Mouse (Mus musculus) heart, embryonic 14.5 days (tissue): ENCODE measurements around the gene Hs6st1. TPM values are rescaled to one million over a fixed set of nuclear protein-coding genes. Genes with fewer than 3 reads are reported as not detected.

Experiments used
- ATAC-seq: fragments of 200-750 bp; cut with Nextera tagmentation; 2 replicates; pipeline ENCODE4 v1.8.0; 2017; ENCODE audit warnings: low read depth, moderate TSS enrichment; ENCODE audit not compliant: insufficient number of reproducible peaks, insufficient read depth, low FRiP score
- H3K27ac ChIP-seq, 2 experiments: fragments of 200-500 bp in 1 of 2; fragments of 300-500 bp in 1 of 2; sonication (generic) in 1 of 2; replicated peaks in 1 of 2; 2 replicates each; pipeline ENCODE4 v1.5.1; 2012 to 2014; ENCODE audit warnings: low read depth in 2 of 2, low read length in 2 of 2, control low read depth in 1 of 2, mild to moderate bottlenecking in 1 of 2, mixed read lengths in 1 of 2; ENCODE audit not compliant: control insufficient read depth in 1 of 2, insufficient read depth in 1 of 2
- H3K27me3 ChIP-seq: fragments of 300-500 bp; sonication (generic); 2 replicates; pipeline ENCODE4 v1.6.1; 2014; ENCODE audit warnings: mild to moderate bottlenecking, low read length, control low read depth; ENCODE audit not compliant: control insufficient read depth, insufficient read depth
- H3K36me3 ChIP-seq: fragments of 300-500 bp; sonication (generic); 2 replicates; pipeline ENCODE4 v1.6.1; 2014; ENCODE audit warnings: mild to moderate bottlenecking, control low read depth, low read length, mixed read lengths; ENCODE audit not compliant: control insufficient read depth, insufficient read depth
- H3K4me1 ChIP-seq, 2 experiments: fragments of 200-500 bp in 1 of 2; fragments of 300-500 bp in 1 of 2; sonication (generic) in 1 of 2; 2 replicates each; pipeline ENCODE4 v1.6.1; 2012 to 2014; ENCODE audit warnings: low read length in 2 of 2, control low read depth in 1 of 2, mixed read lengths in 1 of 2; ENCODE audit not compliant: control insufficient read depth in 2 of 2, insufficient read depth in 2 of 2
- H3K4me2 ChIP-seq: fragments of 300-500 bp; sonication (generic); 2 replicates; pipeline ENCODE4 v1.6.1; 2014; ENCODE audit warnings: mild to moderate bottlenecking, low read length
- H3K4me3 ChIP-seq, 2 experiments: fragments of 200-500 bp in 1 of 2; fragments of 300-500 bp in 1 of 2; sonication (generic) in 1 of 2; 2 replicates each; pipeline ENCODE4 v1.5.1; 2012 to 2014; ENCODE audit warnings: low read length in 2 of 2, mild to moderate bottlenecking in 2 of 2, control low read depth in 1 of 2, low read depth in 1 of 2, moderate library complexity in 1 of 2; ENCODE audit not compliant: control insufficient read depth in 1 of 2, insufficient read depth in 1 of 2
- H3K9ac ChIP-seq: fragments of 300-500 bp; sonication (generic); 2 replicates; pipeline ENCODE4 v1.6.1; 2014; ENCODE audit warnings: mild to moderate bottlenecking, low read length
- H3K9me3 ChIP-seq: fragments of 300-500 bp; sonication (generic); 2 replicates; pipeline ENCODE4 v1.6.1; 2016; ENCODE audit warnings: low read length, control low read depth; ENCODE audit not compliant: control insufficient read depth
- WGBS: fragments of 180-500 bp; shearing (Covaris S2); extraction: QIAGEN DNeasy Blood & Tissue Kit; methylation state at CpG from one replicate; pipeline ENCODE4 v1.1.7; 2014; 5-methylcytosine and 5-hydroxymethylcytosine counted together
- polyA plus RNA-seq: library from polyadenylated mRNA; unstranded; fragments of >200 nt; fragmentation: Nextera tagmentation; extraction: Ambion mirVana; gene quantifications from 2 replicates; pipeline ENCODE4 v1.2.1, GENCODE M21; 2014

Gene Hs6st1
- polyA plus RNA-seq, 1 experiment from 2014 or later = 15.5 TPM

DNA sequence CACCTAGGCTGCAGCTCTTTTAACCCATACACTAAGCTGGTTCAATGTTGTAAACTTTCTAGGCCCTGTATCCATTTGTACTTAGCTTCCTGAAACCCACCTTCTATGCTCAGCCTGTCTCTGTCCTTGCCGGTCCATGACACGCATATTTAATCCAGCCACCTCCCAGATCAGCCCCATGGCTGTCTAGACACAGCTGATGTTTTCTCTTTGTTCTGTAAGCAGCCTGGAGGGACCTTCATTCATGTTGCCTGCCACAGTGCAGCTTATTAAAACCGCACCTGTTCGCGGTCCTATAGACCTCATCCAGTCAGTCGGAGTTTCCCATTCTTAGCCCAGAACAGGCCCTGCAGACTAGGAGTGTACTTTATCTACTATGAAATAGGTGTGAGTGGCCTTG lies 8.9 kb downstream of the Hs6st1 start:
- 88% methylated on average over 6 of the region's 6 CpGs for WGBS
- Histone ChIP-seq H3K9me3 (no peaks in the 10 kb centered on the region), H3K27ac (no peak overlapping the region), H3K27me3 (no peaks in the 10 kb centered on the region), H3K4me3 (no peak overlapping the region), H3K9ac (no peak overlapping the region), H3K4me1 (peaks cover 30 to 50% of the 10 kb centered on the region in 2 experiments), H3K4me2 (no peak overlapping the region), H3K36me3 (peaks cover 21% of the 10 kb centered on the region)
- no peak for ATAC-seq

DNA sequence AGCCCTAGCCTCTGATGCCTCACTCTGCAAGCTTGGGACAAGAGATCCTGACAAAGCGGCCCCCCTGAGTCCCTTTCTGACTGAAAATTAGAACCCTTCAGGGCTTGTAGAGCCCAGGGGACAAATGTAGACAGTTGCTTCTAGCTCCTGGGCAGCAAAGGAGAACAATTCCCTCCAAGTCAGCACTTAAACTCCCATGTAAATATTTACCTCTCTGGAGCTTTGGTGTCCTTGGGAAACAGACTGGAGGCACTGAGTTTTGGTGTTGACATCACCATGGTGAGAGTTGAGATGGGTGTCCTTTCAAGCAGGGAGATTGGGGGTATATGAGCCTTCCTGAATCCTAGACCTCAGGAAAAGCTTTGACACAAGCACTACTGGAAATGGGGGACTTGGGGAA lies 10.1 kb downstream of the Hs6st1 start:
- WGBS = 95% methylated on average over 1 of the region's 1 CpGs
- H3K36me3 ChIP-seq = peaks cover 27% of the 10 kb centered on the region
- H3K9me3 ChIP-seq = no peaks in the 10 kb centered on the region
- H3K4me2 ChIP-seq = no peak overlapping the region
- no peaks in the 10 kb centered on the region for H3K27me3 ChIP-seq
- H3K27ac ChIP-seq = no peak overlapping the region
- H3K9ac ChIP-seq = no peak overlapping the region
- no peak overlapping the region for H3K4me3 ChIP-seq
- peaks cover 24 to 39% of the 10 kb centered on the region in 2 experiments for H3K4me1 ChIP-seq
- ATAC-seq = no peak

DNA sequence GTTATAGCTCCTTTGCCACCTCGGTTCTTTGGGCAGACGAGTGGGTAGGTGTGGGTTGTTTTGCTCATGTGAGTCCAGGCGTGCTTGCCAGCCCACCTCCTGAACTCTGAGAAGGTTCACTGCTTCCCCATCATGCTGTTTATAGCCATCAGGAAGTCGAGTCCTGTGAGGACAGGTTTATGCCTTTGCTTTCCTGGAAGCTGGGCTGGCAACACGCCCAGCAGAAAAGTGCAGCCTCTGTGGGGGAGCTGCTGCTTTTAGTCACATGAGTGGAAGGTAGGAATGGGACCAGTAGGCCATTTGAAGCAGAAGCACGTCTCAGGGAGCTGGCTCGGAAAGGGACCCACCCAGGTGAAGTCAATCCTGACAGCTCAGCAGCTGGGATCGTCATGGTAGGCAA lies 11.5 kb downstream of the Hs6st1 start:
- H3K36me3 ChIP-seq = peaks cover 39% of the 10 kb centered on the region
- WGBS = 36% methylated on average over 8 of the region's 8 CpGs
- H3K9me3 ChIP-seq = no peaks in the 10 kb centered on the region
- ATAC-seq = peak; percentile 55
- H3K4me2 ChIP-seq = no peak overlapping the region
- H3K27me3 ChIP-seq = no peaks in the 10 kb centered on the region
- peak overlapping the region in 1 of 2 experiments; percentile 51; a peak in 2 of 4 replicates for H3K27ac ChIP-seq
- H3K4me3 ChIP-seq = no peak overlapping the region
- H3K9ac ChIP-seq = no peak overlapping the region
- H3K4me1 ChIP-seq = peaks cover 15 to 25% of the 10 kb centered on the region in 2 experiments

DNA sequence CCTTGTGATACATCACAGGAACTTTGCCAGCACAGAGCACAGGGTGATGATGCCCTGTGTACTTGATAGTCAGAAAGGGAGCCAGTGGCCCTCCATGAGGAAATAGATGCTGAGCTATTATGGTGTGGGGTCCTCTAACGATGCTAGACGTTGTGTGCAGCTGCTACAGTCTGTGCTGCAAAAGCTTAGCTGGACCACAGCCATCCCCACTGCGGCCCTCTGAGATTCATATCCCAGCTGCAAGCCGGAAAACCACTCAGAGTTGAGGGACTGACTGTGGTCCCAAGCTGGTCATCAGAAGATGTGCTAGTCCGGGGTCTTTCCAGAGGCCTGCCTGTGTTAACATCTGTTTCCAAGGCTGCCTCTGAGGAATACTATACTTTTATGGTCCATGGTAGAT lies 12.8 kb downstream of the Hs6st1 start:
- Histone ChIP-seq H3K27ac (no peak overlapping the region), H3K4me2 (no peak overlapping the region), H3K9ac (no peak overlapping the region), H3K36me3 (peaks cover 44% of the 10 kb centered on the region), H3K4me3 (no peak overlapping the region), H3K27me3 (no peaks in the 10 kb centered on the region), H3K9me3 (no peaks in the 10 kb centered on the region), H3K4me1 (peaks cover 9 to 20% of the 10 kb centered on the region in 2 experiments)
- 83% methylated on average over 5 of the region's 5 CpGs for WGBS
- ATAC-seq = no peak

DNA sequence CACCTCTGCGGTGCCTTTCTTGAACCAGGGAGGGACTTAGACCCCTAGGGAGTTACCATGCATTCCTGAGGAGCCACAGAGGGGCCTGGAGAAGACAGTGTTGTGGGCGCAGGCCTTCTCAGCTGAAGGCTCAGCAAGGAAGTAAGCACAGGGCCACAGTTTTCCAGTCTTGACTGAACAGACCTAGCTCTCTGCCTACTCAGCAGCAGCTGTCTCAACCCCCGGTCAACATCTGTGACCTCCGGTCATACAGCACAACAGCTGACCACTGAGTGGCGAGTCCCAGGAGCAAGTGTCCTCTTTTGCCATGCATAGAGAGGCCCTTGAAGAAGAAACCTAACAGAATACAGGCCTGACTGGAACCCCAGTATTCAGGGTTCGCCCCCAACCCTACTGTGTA lies 14.0 kb downstream of the Hs6st1 start:
- Histone ChIP-seq H3K9ac (no peak overlapping the region), H3K27me3 (no peaks in the 10 kb centered on the region), H3K4me3 (no peak overlapping the region), H3K9me3 (no peaks in the 10 kb centered on the region), H3K4me2 (no peak overlapping the region), H3K27ac (no peak overlapping the region), H3K4me1 (peaks cover 9 to 17% of the 10 kb centered on the region in 2 experiments), H3K36me3 (peaks cover 48% of the 10 kb centered on the region)
- WGBS = 76% methylated on average over 6 of the region's 6 CpGs
- no peak for ATAC-seq

DNA sequence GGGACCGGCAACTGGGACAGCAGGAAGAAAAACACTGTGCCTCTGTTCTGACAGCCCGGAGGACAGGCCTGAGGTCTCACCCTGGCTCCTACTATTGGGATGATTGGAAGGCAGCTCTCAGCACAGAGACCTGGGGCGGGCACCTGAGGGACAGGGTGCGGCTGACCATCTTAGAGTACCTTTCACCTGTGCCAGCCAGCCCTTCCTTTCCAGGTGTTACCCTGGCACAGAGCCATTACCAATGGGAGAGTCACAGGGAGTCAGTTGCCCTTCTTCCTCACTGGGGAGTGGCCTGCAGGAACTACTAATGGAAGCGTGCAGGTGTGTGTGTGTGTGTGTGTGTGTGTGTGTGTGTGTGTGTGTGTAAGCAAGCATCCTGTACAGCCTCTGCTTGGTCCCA lies 15.4 kb downstream of the Hs6st1 start:
- H3K9me3 ChIP-seq = no peaks in the 10 kb centered on the region
- 88% methylated on average over 5 of the region's 5 CpGs for WGBS
- peaks cover 43% of the 10 kb centered on the region for H3K36me3 ChIP-seq
- H3K4me1 ChIP-seq = peaks cover 20 to 29% of the 10 kb centered on the region in 2 experiments
- no peak overlapping the region for H3K4me2 ChIP-seq
- no peak overlapping the region for H3K9ac ChIP-seq
- no peaks in the 10 kb centered on the region for H3K27me3 ChIP-seq
- no peak for ATAC-seq
- H3K4me3 ChIP-seq = no peak overlapping the region
- no peak overlapping the region for H3K27ac ChIP-seq

DNA sequence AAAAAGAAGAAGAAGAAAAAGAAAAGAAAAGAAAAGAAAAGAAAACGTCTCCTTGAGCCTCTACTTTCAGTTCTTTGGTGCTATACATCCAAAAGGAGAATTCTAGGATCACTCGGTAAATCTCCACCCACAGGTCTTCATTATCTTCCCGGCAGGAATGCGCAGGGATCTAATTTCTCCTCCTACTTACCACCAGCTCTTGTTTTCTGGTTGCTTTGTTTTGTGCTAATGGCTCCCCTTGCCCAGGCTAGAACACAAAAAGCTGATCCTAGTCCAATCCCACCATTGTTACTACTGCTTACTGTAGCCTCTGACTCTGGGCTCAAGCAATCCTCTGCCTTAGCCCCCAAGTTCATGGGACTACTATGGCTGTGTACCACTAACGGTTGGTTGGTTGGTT lies 16.9 kb downstream of the Hs6st1 start:
- 91% methylated on average over 5 of the region's 5 CpGs for WGBS
- peaks cover 39% of the 10 kb centered on the region for H3K36me3 ChIP-seq

DNA sequence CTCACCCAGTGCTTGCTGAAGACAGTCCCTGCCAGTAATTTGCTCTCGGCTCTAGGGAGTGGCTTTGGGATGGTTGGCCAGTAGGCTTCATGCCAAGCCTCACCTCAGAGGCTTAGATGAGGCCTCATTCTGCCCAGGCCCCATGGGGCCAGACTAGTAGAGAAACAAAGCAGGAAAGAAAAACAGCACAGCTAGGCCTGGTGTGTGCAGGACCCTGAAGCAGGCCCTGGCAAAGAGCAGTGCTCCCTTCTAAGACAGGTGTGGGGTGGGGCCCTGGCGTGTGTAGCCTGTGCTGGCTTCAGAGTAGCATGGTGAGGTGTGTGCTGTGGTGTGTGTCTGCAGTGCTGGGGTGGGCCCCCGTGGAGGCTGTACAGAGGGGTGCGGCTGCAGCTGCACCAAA lies 20.2 kb downstream of the Hs6st1 start:
- peak overlapping the region; percentile 54; the same call in 1 of the 2 replicates for H3K9ac ChIP-seq
- peak; percentile 37 for ATAC-seq
- peaks cover 35 to 43% of the 10 kb centered on the region in 2 experiments for H3K4me1 ChIP-seq

More for the DNA sequence above, 16.9 kb downstream of the Hs6st1 start:
- Histone ChIP-seq H3K9ac (no peak overlapping the region), H3K9me3 (no peaks in the 10 kb centered on the region), H3K4me3 (no peak overlapping the region), H3K4me1 (peaks cover 28 to 33% of the 10 kb centered on the region in 2 experiments), H3K27ac (no peak overlapping the region), H3K27me3 (no peaks in the 10 kb centered on the region), H3K4me2 (no peak overlapping the region)
- ATAC-seq = no peak

More for the DNA sequence above, 20.2 kb downstream of the Hs6st1 start:
- Histone ChIP-seq H3K9me3 (no peaks in the 10 kb centered on the region), H3K36me3 (peaks cover 28% of the 10 kb centered on the region), H3K4me2 (no peak overlapping the region), H3K27ac (peak overlapping the region in 1 of 2 experiments; percentile 44; a peak in 3 of 4 replicates), H3K4me3 (no peak overlapping the region), H3K27me3 (no peaks in the 10 kb centered on the region)
- 62% methylated on average over 4 of the region's 4 CpGs for WGBS
